Mouse (Mus musculus) 3134 (cell line): ENCODE measurements at regions not wholly inside any gene's neighbourhood (a gene's known extent, or its start where the extent isn't known, plus 50 kb on each side); places are given as distances from the start of the nearest gene placed in this dataset.
"Not testable (repeated sequence)": the region's sequence is repeated elsewhere in the genome, so short reads cannot be mapped to it uniquely, and the experiment has no call there.

Experiments used
- DNase-seq: peaks from one replicate; pipeline ENCODE4 v3.0.0-alpha.2; 2011; ENCODE audit warnings: low spot score; ENCODE audit not compliant: insufficient read length; ENCODE audit errors: extremely low read depth

DNA sequence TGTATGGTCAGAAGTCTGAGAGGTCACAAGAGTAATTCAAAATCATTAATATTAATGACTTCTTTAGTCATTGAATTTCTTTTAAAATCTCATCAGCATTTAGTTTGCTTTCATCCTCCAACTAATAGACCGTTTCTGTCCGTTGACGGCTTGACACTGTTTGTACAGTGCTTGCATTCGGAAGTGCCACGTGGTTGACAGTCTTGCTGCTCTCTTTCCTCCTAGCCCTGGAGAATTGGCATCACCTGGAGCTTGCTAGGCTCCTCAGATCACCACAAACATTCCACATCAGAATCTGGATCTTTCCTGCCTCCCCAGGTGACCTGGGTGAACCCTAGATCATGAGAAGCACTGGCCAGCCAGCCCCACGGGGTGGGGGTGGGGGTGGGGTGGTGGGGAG, 192.3 kb upstream of the Ccdc54 start:
- no peak for DNase-seq

DNA sequence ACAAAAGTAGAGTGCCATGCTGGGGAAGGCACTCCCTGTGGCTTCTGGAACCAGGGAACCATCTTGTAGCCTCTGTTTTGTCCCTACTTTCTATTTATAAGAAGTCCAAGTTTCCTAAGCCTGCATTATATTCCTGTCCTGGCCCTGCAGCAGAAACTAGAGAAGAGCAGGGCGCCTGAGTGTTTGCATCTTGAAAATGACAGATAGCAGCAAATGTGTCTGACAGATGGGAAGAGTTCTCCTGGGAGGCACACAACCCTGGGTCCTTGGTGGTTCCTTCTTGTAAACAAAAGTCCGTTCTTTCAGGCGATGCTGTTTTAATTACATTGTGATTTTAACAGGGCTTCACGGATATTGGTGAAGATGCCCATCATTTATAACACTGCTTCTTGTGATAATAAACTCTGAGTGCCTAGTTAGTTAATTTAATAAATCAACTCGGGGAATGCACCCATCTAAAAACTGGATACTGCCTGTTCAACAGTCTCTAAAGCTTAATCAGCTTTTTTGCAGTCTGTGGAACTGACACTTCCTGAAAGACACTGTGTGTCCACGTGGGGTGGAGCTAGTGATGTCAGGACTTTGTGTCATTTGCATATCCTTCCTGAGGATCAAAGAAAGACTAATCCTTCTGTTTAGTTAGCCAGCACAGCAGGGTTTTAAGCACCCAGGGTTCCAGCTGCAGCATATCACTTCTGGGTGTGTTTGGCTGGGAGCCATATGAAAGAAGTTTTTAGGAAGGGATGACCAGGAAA, 188.3 kb upstream of the Ccdc54 start:
- no peak for DNase-seq

DNA sequence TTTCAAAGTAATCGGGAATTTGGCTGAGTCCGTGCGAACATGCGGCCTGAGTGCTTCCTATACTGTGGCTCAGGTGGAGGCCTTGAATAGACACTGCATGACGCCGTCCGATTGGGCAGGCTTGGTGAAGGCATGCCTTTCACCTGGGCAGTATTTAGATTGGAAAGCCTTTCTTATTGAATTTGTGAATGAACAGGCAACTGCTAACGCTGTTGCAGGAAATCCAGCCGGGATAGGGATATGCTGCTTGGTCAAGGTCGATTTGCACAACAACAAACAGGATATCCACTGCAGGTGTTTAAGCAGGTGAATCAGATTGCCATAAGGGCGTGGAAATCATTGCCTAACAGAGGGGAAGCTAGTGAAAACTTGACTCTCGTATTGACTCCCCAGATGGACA, 183.7 kb upstream of the Ccdc54 start:
- not testable (repeated sequence) for DNase-seq

DNA sequence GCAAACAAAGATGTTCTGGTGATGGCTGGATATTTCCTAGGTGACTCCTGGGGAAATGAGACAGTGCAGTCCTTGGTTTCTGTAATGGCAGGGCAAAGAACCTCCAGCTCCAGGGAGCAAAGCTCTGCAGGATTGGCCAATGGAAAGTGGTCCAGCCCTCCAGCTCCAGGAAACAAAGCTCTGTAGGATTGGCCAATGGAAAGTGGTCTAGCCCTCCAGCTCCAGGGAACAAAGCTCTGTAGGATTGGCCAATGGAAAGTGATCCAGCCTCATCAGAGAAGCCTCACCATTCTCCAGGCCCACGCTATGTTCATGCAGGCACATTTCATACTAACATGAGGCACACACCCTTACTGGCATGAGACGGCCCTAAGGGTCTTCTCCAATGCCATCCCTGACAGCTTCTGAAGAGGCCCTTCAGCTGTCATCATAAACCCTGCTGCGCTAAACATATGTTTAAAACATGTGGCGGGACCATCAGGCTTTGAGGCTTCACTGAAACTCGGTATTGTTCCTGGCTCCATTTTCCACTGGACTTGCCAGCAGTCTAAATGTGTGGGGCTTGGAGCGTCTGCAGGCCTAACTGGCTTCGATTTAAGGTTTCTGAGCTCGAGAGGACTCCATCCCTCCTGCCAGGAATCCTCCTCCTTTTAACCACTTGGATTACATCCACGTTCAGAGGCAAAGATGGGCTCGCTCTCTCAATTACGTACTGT, 175.3 kb upstream of the Ccdc54 start:
- no peak for DNase-seq

DNA sequence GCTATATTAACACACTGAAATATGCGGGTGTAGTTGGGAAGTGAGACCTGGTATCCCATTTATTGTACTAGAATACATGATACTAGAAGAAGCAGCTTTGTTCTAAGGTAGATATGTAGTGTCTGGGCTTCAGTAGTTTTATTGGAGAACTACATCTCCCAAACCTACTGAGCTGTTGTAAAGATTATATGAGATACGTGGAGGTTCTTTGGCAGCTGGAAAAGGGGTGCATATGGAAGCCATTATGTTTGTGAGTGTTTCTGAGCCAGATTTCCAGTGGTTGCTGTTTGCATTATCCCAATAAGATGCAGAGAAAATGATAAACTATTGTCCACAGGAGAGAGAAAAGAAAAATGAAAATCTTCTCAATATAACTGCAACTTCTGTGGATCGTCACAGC, 171.1 kb upstream of the Ccdc54 start:
- no peak for DNase-seq

DNA sequence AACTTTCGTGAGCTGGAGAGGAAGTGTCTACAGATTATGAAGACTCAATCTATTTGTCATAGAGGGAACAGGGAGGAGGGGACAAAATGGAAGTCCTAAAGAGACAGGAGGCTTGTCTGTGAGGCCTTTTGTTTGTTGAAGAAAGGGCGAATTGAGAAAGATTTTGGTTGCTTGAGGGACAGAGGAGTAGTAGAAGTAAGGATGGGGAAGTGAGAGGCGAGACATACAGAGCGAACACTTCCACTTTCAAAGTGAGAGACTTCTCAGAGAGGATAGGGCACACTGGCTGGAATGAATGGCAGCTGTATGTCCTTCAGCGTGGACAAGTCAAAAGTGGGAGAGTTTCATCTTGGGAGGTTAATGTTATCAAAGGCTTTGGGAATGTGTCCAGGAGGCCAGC, 169.0 kb upstream of the Ccdc54 start:
- no peak for DNase-seq

DNA sequence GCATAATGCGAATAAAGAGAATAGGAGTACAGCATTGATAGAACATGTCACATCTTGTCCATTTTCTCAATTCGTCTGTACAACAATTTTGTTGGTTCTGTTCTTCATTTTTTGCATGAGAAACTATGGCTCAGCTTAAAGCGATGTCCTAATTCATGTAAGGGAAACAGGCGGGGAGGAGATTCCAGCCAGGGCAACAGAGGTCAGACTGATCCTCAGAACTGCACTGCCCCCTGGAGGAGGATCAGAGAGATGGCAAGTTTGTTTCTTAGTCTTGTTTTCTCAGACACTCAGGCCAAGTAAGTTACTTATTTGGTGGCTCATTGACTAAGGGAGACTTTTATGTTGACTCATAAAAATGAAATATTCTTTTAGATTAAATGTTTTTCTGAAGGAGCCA, 165.7 kb upstream of the Ccdc54 start:
- peak; percentile 55 for DNase-seq

DNA sequence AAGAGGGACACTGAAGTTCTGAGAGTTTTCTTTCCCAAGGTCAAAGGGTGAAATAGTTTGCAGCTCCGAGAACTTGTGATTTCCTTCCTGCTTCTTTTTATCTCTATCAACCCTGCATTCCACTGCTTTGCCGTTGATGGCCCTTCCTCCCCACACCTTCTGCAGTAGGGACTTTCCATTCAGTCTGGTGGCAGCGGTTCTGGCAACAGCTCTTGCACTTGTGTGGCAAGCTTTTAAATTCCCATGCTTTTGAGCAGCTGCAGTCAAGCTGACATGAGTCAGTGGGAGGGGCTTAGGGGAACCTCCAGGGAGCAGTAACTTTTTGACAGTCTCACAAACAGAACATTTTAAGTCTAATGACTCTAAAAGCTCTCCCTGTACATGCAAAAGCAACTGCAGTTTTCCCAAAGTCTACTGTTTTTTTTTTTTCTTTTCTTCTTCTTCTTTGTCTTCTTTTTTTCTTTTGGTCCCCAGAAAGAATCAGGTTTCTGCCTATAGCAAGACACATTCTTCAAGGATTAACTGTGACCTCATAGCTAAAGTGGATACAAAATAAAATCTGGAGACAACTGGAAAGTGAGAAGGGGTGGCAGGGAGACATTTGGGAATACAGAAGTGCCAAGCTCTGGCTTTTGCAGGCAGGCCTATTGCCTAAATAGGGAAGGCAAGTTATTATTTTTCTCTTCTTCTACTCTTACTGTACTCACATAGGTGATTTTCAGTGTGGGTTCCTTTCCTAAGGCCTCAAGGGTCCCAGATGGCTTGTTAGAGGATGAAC, 162.8 kb upstream of the Ccdc54 start:
- peak; percentile 71 for DNase-seq

DNA sequence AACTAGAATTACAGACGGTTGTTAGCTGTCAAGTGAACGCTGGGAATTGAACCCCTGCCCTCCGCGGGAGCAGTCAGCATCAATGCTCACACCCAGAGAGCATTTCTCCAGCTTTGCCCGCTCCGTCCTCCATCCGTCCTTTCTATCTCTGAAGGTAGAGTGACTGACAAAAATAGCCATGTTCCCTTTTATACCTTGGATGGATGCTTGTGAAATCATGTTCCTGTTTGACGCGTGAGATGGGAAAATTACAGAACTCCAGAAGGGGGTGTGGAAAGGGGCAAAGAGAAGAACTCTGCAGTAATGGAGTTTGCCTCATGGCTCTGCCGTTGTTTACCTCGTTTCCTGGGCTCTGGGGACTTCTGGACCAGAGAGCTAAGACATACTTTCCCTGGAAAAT, 162.1 kb upstream of the Ccdc54 start:
- peak; percentile 16 for DNase-seq

DNA sequence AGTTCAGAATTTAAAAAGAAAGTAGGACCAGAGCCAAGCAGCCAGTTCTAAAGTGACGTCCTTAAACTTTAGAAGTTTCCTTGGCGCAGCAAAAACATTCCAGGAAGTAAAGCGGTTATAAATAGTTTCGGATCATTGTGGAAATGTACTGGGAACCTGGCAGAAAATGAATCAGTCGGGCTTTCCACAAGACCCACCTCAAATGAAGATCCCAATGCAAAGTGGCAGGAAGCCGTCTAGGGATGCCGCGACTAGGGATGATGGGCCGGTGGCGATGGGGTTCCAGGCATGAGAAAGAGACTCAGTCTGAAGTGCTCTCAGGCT, 161.3 kb upstream of the Ccdc54 start:
- DNase-seq = peak; percentile 43

DNA sequence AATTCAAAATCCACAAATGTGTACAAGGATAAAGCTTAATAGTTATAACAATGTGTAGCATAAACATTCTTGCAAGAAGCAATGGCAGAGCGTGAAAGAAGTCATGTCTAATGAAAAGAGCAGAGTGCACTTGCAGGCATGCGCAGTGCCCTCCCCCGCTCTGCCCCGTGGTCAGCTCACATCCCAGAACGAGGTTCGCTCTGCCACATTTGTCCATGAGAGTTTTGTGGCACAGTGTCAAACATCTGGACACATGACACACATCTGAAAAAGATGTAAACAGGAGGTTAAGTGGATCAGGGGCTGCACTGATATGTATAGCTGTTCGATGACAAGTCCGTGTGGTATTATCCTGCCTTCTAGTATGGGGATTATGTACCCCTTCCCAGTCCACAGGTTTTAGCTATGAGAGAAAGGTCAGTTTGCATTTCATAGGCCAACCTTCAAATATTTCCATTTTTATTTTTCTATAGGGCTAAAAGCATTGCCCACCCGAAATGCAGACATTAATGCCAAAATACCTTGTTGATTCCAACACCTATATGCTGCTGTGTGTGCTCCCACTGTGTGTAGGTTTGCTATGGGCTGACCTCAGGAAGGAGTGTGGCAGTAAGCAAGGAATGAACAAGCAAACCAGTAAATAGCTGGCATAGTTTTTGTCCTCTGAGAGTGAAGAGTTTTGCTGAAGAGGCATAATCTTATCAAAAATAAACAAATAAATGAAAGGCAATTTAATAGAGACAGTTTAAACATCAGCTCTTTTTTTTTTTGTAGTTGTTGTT, 160.7 kb upstream of the Ccdc54 start:
- DNase-seq = peak; percentile 50

DNA sequence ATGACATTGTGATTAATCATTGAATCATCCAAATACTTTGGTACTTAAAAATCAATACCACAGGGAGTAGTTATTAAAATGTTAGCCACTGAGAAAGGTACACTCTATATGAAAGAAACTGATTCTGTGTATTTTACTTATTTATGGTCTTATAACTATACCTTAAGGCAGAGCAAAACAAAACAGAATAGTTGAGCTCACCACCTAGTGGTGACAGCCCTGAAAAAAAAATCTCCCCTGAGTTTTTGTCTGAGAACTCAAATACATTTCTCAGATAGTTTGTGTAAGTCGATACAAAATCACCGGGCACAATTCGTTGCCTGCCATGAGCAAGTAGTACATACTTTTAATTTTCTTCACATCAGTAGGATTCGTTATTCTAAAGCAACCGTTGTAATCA, 156.7 kb upstream of the Ccdc54 start:
- DNase-seq = no peak

DNA sequence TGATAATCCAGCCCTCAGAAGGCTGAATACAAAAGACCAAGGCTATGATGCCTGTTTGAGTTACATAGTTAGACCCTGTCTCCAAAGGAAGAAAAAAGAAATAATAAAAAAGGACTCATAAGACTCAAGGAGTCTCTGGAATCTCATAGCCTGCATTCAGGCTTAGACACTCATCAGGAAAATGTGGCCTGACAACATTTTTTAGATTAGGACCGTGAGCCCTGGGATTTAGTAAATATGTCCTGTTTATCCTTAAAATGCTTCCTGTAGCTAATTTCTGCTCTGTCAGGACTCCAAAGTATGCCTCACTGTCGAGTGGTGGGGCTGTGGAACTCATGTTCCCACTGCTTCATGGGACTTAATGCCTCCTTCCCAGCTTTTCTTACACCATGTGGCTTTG, 154.8 kb upstream of the Ccdc54 start:
- DNase-seq = no peak

DNA sequence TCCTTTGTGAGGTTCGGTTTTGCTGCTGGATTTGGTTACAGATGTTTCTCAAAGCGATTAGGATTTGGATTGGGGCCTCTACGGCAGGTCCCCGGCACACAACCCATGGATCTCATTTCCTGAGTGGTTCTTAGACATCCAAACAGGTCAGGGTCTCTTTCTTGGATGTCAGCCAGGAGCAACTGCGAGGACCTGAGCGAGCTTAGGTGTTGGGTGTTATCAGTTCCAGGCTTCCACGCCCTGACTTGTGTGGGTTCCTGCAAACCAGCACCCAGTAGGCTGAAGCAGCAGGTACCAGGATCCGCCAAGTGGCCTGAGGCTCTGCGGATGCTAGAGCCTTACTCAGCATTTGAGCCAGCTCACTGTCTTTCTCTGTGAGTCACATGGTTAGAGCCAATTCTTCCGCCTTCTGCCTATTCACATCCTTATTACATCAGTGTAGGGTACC, 146.5 kb upstream of the Ccdc54 start:
- peak; percentile 40 for DNase-seq

DNA sequence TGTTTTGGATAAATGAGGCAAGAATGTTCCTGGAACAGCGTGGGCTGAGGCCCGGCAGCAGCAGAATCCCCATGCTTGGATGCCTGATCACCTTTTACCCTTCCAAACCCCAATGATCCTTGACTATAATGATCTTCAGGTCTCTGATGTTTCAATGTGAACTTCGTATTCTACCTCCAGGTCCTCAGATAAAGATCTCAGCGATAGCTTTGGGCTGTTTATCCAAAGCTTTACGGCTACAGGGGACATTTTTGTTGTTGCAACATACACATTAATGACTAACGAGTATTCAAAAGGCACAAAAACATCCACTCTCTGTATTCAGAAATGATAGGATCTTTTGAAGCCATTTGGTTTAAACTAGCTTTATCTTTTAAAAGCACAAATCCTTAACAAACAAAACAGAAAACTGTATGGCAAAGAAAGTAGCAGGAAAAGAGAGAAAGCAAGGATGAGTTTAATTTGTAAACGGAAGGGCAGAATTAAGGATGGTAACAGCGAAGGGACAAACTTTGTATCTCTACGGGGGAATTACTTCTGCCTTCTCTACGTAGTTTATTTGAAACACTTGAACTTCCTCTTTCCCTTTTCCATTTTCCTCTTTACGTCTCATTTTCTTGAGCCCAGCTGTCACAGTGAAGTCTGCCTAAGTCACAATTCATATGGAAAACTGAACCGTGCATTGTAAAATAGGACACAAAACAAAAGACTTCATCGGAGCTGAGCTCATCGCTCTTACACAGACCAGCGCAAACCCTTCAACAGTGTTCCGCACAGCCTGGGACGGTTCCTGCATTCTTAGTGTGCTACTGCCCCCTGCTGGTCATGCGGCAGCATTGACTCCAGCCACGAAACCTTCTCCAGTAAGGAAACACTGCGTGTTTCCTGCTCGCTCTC, 145.4 kb upstream of the Ccdc54 start:
- peak; percentile 57 for DNase-seq

DNA sequence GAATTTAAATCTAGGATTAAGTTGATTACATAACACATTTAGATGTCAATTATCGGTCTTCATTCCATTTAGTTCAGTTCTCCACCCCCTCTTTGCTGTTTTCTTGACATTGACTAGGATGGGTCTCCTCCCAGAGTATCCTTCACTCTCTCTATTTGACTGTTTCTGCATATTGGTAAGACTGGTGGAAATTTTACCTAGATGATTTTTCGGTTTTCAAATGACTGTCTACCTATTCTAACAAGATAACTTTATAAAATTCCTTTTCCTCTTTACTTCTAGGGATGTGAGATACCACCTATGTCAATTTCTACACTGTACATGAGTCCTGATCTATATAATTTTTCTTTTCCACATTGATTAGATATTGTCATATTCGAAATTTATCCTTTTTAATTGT, 142.4 kb upstream of the Ccdc54 start:
- no peak for DNase-seq

DNA sequence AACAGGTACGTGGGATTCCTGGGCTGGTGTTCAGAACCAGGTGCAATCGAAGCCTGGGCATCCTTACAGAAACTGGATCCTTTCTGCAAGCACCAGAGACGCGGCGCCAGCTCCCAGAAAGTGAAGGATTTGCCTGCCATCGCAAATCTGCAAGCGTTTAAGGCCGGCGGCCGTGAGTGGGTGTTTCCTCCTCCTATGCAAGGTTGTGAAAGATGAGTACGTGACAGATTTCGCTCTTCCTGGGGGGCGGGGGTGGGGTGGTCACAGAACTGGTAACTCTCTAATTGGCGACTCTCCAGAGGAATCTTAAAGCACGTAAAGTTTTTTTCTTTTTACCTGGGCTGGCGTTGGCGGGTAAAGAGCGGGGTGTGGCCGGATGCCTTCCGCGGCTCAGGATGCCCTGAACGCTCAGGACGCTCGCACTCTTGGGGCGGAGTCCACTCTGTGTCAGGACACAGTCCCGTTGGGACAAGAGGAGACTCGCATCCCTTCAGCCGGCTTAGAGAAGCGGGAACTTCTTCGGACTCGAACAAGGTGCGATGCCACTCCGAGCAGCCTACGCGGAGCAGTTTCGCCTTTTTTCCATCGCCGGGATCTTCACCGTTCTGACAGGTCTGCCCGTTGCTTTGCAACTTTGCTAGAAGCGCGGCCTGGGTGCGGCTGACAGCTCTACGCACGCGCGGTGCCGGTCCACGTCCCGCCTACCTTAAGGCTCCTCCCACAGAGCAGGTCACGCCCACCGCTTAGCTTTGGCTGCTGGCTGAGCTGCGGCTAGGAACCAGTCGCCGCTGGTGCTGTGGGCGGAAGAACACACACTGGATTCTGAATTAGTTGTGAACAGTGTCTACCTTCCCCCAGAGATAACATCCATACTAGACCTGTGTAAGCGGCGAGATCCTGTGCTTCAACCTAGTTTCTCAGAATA, 141.4 kb upstream of the Ccdc54 start:
- peak; percentile 95 for DNase-seq

DNA sequence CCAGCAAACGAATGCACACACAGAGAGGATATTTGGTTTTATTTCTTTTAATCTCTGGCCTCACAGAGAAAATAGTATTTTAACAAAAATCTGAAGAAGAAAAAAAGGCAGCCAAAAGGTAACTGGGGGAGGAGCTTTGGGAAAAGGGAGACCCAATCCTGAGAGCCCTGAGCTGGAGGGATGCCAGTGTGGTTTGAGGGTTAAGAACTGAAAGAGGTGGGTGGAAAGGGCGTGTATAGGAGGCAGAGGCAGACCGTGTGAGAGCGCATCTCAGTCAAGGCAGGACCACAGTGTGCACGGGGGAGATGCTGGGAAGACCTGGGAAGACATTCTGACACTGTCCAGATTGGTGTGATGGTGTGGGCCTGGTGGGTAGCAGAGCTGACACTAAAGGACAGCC, 138.4 kb upstream of the Ccdc54 start:
- DNase-seq = peak; percentile 13

DNA sequence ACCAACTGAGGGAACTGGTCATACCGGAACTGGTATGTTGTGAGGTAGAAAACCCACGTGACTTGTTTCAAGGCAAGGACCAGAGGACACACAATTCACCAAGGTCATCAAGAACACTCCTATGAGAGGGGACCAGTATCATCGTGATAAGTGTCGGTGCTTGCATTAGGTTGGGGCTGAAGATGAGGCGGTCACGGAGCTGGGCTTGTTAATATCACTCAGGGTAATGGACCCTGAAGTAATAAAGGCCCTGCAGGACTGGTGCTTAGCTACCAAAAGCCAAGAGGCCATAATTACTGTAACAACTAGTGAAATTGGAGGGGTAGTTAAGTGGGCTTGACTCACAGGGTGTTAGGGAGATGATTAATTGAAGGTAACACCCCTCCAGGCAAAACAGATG, 132.2 kb upstream of the Ccdc54 start:
- DNase-seq = no peak
